Mouse (Mus musculus) heart, adult 2 months (tissue): ENCODE data around the gene Cdk18. TPM values are rescaled to one million over a fixed set of nuclear protein-coding genes. Genes with fewer than 3 reads are reported as not detected.
A peak's percentile ranks its signal among the peaks of the same experiment; 100 is the strongest.

Source experiments
- DNase-seq, 2 experiments: peaks; one replicate each; pipeline ENCODE4 v3.0.0; 2021
- H3K27ac ChIP-seq: fragments of 200-600 bp; 2 replicates; pipeline ENCODE4 v1.8.1; 2022
- H3K27me3 ChIP-seq: fragments of 200-500 bp; 2 replicates; pipeline ENCODE4 v1.6.1; 2012; ENCODE audit warnings: mild to moderate bottlenecking, low read length, inconsistent platforms, mixed read lengths; ENCODE audit not compliant: control insufficient read depth, insufficient read depth
- H3K36me3 ChIP-seq: fragments of 200-500 bp; 2 replicates; pipeline ENCODE4 v1.6.1; 2012; ENCODE audit warnings: low read length, inconsistent platforms; ENCODE audit not compliant: control insufficient read depth, insufficient read depth
- H3K4me1 ChIP-seq: fragments of 200-500 bp; 2 replicates; pipeline ENCODE4 v1.6.1; 2011; ENCODE audit warnings: low read length; ENCODE audit not compliant: control insufficient read depth, insufficient read depth
- H3K4me3 ChIP-seq: fragments of 200-600 bp; 2 replicates; pipeline ENCODE4 v1.8.1; 2022
- H3K79me2 ChIP-seq: fragments of 200-500 bp; replicated peaks from 2 replicates; pipeline ENCODE4 v1.6.1; 2012; ENCODE audit warnings: mild to moderate bottlenecking, inconsistent platforms, low read length, moderate library complexity, mixed read lengths; ENCODE audit not compliant: control insufficient read depth, insufficient read depth
- H3K9ac ChIP-seq: fragments of 200-500 bp; 2 replicates; pipeline ENCODE4 v1.6.1; 2012; ENCODE audit warnings: low read depth, mild to moderate bottlenecking, control low read depth, inconsistent platforms, low read length, mixed read lengths
- CTCF ChIP-seq: fragments of 200-600 bp; IDR thresholded peaks from 2 replicates; pipeline ENCODE4 v1.8.1; 2022; ENCODE audit warnings: antibody characterized with exemption, mild to moderate bottlenecking, moderate library complexity
- EP300 ChIP-seq: fragments of 200-500 bp; IDR thresholded peaks from 2 replicates; pipeline ENCODE4 v1.6.1; 2011; ENCODE audit warnings: low read depth, low read length, control low read depth; ENCODE audit not compliant: insufficient read depth
- POLR2A ChIP-seq: fragments of 200-500 bp; IDR thresholded peaks from 2 replicates; pipeline ENCODE4 v1.6.1; 2011; ENCODE audit warnings: mild to moderate bottlenecking, low read depth, low read length, control low read depth; ENCODE audit not compliant: insufficient read depth
- WGBS: fragments of 180-500 bp; shearing (Covaris S2); methylation state at CpG from one replicate; pipeline ENCODE4 v1.1.7; 2018; 5-methylcytosine and 5-hydroxymethylcytosine counted together
- intact Hi-C: fragments of 180-260 bp; cut with DNase I; formaldehyde crosslinking; loops from one replicate; pipeline ENCODE4 v1.15.1; 2025
- polyA plus RNA-seq: library from polyadenylated mRNA; depleted of rRNA; stranded (reverse); fragments of >200 nt; gene quantifications from 2 replicates; pipeline ENCODE4 v1.2.3, GENCODE M21; 2012
- total RNA-seq, 2 experiments: library from RNA; stranded (reverse); gene quantifications; 2 replicates each; pipeline ENCODE4 v1.2.3; 2021

Cdk18 gene
- total and polyA plus RNA-seq, 3 experiments = 14.0 to 25.1 (median 15.8) TPM

- Histone ChIP-seq H3K9ac (no peak overlapping the region), H3K27me3 (no peaks in the 10 kb centered on the region), H3K79me2 (no peaks in the 10 kb centered on the region), H3K4me1 (peaks cover 1% of the 10 kb centered on the region), H3K36me3 (no peaks in the 10 kb centered on the region), H3K4me3 (no peak overlapping the region), H3K27ac (peak overlapping the region; percentile 44)
- no peak for TF ChIP-seq CTCF
- no peak for TF ChIP-seq POLR2A
- no peak for TF ChIP-seq EP300
- WGBS = 69% methylated on average over 15 of the region's 15 CpGs
- intact Hi-C loops = no loop called here
- no peak for DNase-seq
Measured at GRCm38 (mm10) chr1:132153086-132153690, 13.7 kb upstream of the Cdk18 start.

GRCm38 (mm10) chr1:132151908-132152307, 12.4 kb upstream of the Cdk18 start:
- no peaks in the 10 kb centered on the region for H3K36me3 ChIP-seq
- no peak overlapping the region for H3K9ac ChIP-seq
- no peak overlapping the region for H3K4me3 ChIP-seq
- 58% methylated on average over 2 of the region's 2 CpGs for WGBS
- H3K4me1 ChIP-seq = no peaks in the 10 kb centered on the region; the same call in 1 of the 2 replicates
- H3K27ac ChIP-seq = no peak overlapping the region
- no peaks in the 10 kb centered on the region for H3K79me2 ChIP-seq
- DNase-seq = peak in 1 of 2 experiments; percentile 16
- no peak for TF ChIP-seq POLR2A
- no peak for TF ChIP-seq EP300
- no peak for TF ChIP-seq CTCF
- intact Hi-C loops = no loop called here
- H3K27me3 ChIP-seq = no peaks in the 10 kb centered on the region

GRCm38 (mm10) chr1:132150817-132151601, 11.5 kb upstream of the Cdk18 start:
- no peak overlapping the region for H3K27ac ChIP-seq

DNA sequence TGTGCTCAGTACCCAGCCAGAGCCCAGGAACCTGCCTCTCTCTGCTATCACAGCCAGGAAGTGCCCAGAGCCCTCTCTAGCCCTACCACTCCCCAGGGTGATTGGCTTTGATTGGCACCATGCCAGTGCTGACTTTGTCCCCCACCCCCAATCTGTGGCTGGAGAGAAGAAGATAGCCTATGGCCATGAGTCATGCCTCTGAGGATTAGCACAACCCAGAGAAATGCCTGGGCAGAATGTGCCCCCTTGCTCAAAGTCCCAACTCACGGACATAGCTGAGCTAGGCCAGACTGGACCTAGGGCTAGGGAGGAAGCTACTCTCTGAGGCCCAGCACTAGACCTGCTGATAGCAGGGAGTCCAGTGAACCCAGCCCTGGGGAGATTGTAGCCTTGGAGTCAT, 10.7 kb upstream of the Cdk18 start:
- H3K9ac ChIP-seq = no peak overlapping the region
- no peak overlapping the region for H3K27ac ChIP-seq
- TF ChIP-seq EP300 = no peak
- TF ChIP-seq POLR2A = no peak
- TF ChIP-seq CTCF = no peak
- WGBS = 33% methylated on average over 1 of the region's 1 CpGs
- no peaks in the 10 kb centered on the region for H3K27me3 ChIP-seq
- intact Hi-C loops = no loop called here
- H3K36me3 ChIP-seq = no peaks in the 10 kb centered on the region
- H3K79me2 ChIP-seq = no peaks in the 10 kb centered on the region
- H3K4me3 ChIP-seq = no peak overlapping the region
- H3K4me1 ChIP-seq = no peaks in the 10 kb centered on the region; the same call in 1 of the 2 replicates
- DNase-seq = no peak

More at GRCm38 (mm10) chr1:132150817-132151601, 11.5 kb upstream of the Cdk18 start:
- DNase-seq = no peak
- no peak overlapping the region for H3K9ac ChIP-seq
- WGBS = 72% methylated on average over 15 of the region's 15 CpGs
- intact Hi-C loops = no loop called here
- H3K4me1 ChIP-seq = no peaks in the 10 kb centered on the region; the same call in 1 of the 2 replicates
- no peaks in the 10 kb centered on the region for H3K79me2 ChIP-seq
- H3K4me3 ChIP-seq = no peak overlapping the region
- H3K36me3 ChIP-seq = no peaks in the 10 kb centered on the region
- TF ChIP-seq POLR2A (no peak), EP300 (no peak), CTCF (no peak)
- H3K27me3 ChIP-seq = no peaks in the 10 kb centered on the region

DNA sequence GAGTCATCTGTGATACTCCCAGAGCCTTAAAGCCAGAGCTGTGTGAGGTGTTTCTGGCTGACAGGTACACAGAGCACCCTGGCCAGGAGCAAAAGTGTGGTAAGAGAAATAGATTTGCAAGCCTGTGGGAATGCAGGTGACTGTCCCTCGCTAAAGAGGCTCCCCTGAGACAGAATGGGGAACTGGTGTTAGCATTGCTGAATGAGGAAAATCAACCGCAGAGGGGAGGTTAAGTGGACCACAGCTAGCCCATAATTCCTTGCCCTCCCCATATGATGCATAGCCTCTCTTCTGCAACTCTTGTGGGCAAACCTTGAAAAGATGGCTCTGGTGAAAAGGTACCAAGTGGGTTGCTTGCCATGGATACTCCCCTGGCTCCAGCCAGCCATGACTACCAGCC, 9.9 kb upstream of the Cdk18 start:
- TF ChIP-seq EP300 (no peak), CTCF (no peak), POLR2A (no peak)
- Histone ChIP-seq H3K27me3 (no peaks in the 10 kb centered on the region), H3K27ac (no peak overlapping the region), H3K79me2 (no peaks in the 10 kb centered on the region), H3K4me3 (no peak overlapping the region), H3K36me3 (no peaks in the 10 kb centered on the region), H3K4me1 (no peaks in the 10 kb centered on the region; the same call in 1 of the 2 replicates), H3K9ac (no peak overlapping the region)
- intact Hi-C loops = no loop called here
- no peak for DNase-seq
- WGBS = 81% methylated on average over 2 of the region's 2 CpGs

DNA sequence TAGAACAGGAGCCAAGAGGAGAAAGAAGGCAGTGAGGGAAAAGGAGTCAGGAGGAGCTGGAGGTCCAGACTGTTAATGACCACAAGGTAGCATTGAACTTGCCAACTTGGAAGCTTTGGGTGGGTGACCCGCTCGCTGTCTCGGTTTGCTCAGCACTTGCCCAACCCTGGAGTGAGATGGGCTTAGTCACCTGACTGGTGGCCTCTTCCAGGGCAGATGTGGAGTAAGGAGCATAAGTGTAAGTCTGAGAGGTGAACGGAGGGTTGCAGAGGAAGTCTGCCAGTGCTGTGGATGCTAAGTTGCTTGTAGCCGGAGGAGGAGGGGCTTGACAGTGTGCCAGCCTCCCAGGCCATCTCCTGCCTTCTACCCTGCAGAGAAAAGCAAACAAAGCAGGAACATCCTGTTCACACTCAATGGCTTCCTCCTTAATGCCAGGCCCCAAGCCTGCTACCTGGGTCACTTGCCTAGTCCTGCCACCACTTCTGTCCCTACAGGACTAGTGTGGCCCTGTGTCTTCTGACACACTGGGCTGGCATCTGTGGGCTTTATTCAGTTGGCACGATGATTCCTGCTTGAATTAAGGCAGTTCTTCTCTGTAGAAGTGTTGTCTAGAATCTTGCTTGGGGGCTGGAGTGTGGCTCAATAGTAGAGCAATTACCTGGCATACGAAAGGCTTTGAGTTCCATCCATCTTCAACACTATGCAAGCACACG, 6.6 kb upstream of the Cdk18 start:
- Histone ChIP-seq H3K9ac (no peak overlapping the region), H3K79me2 (no peaks in the 10 kb centered on the region), H3K4me1 (no peaks in the 10 kb centered on the region; the same call in 1 of the 2 replicates), H3K27me3 (no peaks in the 10 kb centered on the region), H3K4me3 (no peak overlapping the region), H3K36me3 (no peaks in the 10 kb centered on the region), H3K27ac (no peak overlapping the region)
- no peak for TF ChIP-seq EP300
- no peak for TF ChIP-seq POLR2A
- TF ChIP-seq CTCF = no peak
- WGBS = 73% methylated on average over 8 of the region's 8 CpGs
- DNase-seq = no peak
- intact Hi-C loops = no loop called here
